Mouse (Mus musculus) midbrain, embryonic 13.5 days (tissue): ENCODE results near the gene Nacad. TPM values are rescaled to one million over a fixed set of nuclear protein-coding genes. Genes with fewer than 3 reads are reported as not detected.

ENCODE experiments used
- ATAC-seq: fragments of 200-750 bp; cut with Nextera tagmentation; 2 replicates; pipeline ENCODE4 v1.8.0; 2017; ENCODE audit warnings: mild to moderate bottlenecking, moderate TSS enrichment, moderate library complexity
- H3K27ac ChIP-seq: fragments of 300-500 bp; sonication (generic); 2 replicates; pipeline ENCODE4 v1.5.1; 2015; ENCODE audit warnings: inconsistent platforms, mild to moderate bottlenecking, moderate library complexity
- H3K27me3 ChIP-seq: fragments of 300-500 bp; sonication (generic); 2 replicates; pipeline ENCODE4 v1.6.1; 2015; ENCODE audit warnings: mild to moderate bottlenecking, inconsistent platforms
- H3K36me3 ChIP-seq: fragments of 300-500 bp; sonication (generic); 2 replicates; pipeline ENCODE4 v1.6.1; 2015; ENCODE audit warnings: mild to moderate bottlenecking, inconsistent platforms
- H3K4me1 ChIP-seq: fragments of 300-500 bp; sonication (generic); replicated peaks from 2 replicates; pipeline ENCODE4 v1.6.1; 2015; ENCODE audit warnings: inconsistent platforms
- H3K4me2 ChIP-seq: fragments of 300-500 bp; sonication (generic); replicated peaks from 2 replicates; pipeline ENCODE4 v1.6.1; 2015; ENCODE audit warnings: moderate library complexity, mild to moderate bottlenecking, inconsistent platforms
- H3K4me3 ChIP-seq: fragments of 300-500 bp; sonication (generic); replicated peaks from 2 replicates; pipeline ENCODE4 v1.5.1; 2015; ENCODE audit warnings: mild to moderate bottlenecking, inconsistent platforms
- H3K9ac ChIP-seq: fragments of 300-500 bp; sonication (generic); replicated peaks from 2 replicates; pipeline ENCODE4 v1.6.1; 2015; ENCODE audit warnings: mild to moderate bottlenecking, inconsistent platforms
- H3K9me3 ChIP-seq: fragments of 300-500 bp; sonication (generic); 2 replicates; pipeline ENCODE4 v1.6.1; 2016; ENCODE audit warnings: mild to moderate bottlenecking, inconsistent platforms
- WGBS: fragments of 180-500 bp; shearing (Covaris S2); methylation state at CpG from one replicate; pipeline ENCODE4 v1.1.7; 2015; 5-methylcytosine and 5-hydroxymethylcytosine counted together
- polyA plus RNA-seq: library from polyadenylated mRNA; unstranded; fragments of >200 nt; fragmentation: Nextera tagmentation; extraction: Ambion mirVana; gene quantifications from 2 replicates; pipeline ENCODE4 v1.2.1, GENCODE M21; 2015

The Nacad gene
- polyA plus RNA-seq, 1 experiment from 2014 or later = 101 TPM

- H3K9ac ChIP-seq = peak overlapping the region; percentile 67
- 13% methylated on average over 16 of the region's 16 CpGs for WGBS
- H3K4me3 ChIP-seq = peak overlapping the region; percentile 58
- H3K27ac ChIP-seq = peak overlapping the region; percentile 85
- ATAC-seq = peak; percentile 44
- no peaks in the 10 kb centered on the region for H3K27me3 ChIP-seq
- H3K4me2 ChIP-seq = peak overlapping the region; percentile 87
- peaks cover 28% of the 10 kb centered on the region for H3K36me3 ChIP-seq
- no peaks in the 10 kb centered on the region for H3K9me3 ChIP-seq
- H3K4me1 ChIP-seq = peaks cover 33% of the 10 kb centered on the region
Measured at GRCm38 (mm10) chr11:6626388-6626772, 20.5 kb upstream of the Nacad start.

DNA sequence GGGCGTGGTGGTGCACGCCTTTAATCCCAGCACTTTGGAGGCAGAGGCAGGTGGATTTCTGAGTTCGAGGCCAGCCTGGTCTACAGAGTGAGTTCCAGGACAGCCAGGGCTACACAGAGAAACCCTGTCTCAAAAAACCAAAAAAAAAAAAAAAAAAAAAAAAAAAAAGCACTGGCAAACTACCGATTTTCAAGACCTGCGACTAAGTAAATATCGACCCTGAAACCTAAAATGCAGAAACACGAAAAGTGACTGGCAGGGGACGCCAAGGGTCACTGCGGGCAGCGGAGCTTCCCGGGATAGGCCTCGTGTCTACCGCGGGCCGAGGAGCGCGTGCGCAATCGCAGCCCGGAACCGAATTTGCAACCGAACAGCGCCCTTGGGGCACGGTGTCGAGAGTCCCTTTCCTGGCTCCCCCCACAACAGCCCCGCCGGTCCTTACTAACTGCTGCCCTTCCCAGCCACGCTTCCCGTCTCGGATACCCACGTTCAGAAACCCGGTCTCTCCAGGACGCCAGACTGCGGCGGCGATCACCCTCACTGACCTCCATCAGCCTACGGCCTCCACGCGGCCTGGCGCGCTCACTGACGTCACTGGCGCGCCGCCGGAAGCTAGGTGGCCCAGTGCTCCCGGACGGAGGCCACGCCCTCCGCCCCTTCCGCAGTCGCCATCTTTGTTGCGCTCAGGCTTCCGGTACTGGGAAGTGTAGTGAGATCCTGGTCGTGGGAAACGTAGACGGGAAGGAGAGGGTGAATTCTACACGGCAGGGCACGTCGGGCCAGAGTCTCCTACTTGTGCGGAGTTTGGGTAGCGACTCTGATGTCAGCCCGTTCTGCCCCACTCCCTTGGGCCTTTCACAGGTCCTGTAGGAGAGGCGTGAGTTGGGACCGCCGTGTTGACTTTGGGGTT lies 19.9 kb upstream of the Nacad start, which contains the start of gene Tbrg4:
TSS of gene Tbrg4 (minus strand) at position 590 of the 910 bp plus-strand sequence.
- Histone ChIP-seq H3K4me3 (peak within 1 kb of the TSS; percentile 58), H3K9ac (peak within 1 kb of the TSS; percentile 67), H3K9me3 (no peaks in the 10 kb centered on the region), H3K4me1 (peaks cover 33% of the 10 kb centered on the region), H3K27ac (peak within 1 kb of the TSS; percentile 85), H3K4me2 (peak within 1 kb of the TSS; percentile 87), H3K36me3 (peaks cover 35% of the 10 kb centered on the region), H3K27me3 (no peaks in the 10 kb centered on the region)
- 0% methylated on average over 65 of the region's 66 CpGs for WGBS
- peak; percentile 94 for ATAC-seq

GRCm38 (mm10) chr11:6624619-6625382 lies 18.9 kb upstream of the Nacad start:
- Histone ChIP-seq H3K27me3 (no peaks in the 10 kb centered on the region), H3K9ac (peak overlapping the region; percentile 67), H3K4me2 (peak overlapping the region; percentile 87), H3K27ac (no peak overlapping the region), H3K9me3 (no peaks in the 10 kb centered on the region), H3K4me3 (peak overlapping the region; percentile 58), H3K4me1 (peaks cover 33% of the 10 kb centered on the region), H3K36me3 (peaks cover 44% of the 10 kb centered on the region)
- WGBS = 73% methylated on average over 14 of the region's 14 CpGs
- no peak for ATAC-seq

DNA sequence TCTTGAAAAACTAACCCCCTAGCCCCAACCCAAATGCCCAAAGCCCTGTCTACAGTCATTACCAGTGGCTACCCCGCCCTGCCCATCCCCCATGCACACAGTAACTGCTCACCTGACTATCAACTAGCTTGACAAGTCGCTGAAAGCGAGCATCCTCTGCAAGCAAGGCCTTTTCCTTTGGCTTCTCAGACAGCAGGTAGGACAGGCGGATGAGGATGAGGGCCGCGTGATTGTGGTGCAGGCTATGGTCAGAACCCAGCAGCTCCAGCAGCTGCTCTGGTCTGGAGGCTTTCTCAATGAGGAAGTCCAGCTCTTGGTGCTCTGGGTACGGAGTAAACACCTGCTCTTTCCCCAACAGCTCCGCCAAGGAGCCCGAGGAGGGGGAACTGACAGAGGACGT lies 17.9 kb upstream of the Nacad start:
- H3K36me3 ChIP-seq = peaks cover 55% of the 10 kb centered on the region
- no peak overlapping the region for H3K4me2 ChIP-seq
- no peak overlapping the region for H3K4me3 ChIP-seq
- no peaks in the 10 kb centered on the region for H3K27me3 ChIP-seq
- no peak overlapping the region for H3K9ac ChIP-seq
- no peak overlapping the region for H3K27ac ChIP-seq
- 95% methylated on average over 10 of the region's 10 CpGs for WGBS
- H3K4me1 ChIP-seq = peaks cover 33% of the 10 kb centered on the region
- ATAC-seq = no peak
- no peaks in the 10 kb centered on the region for H3K9me3 ChIP-seq

- H3K36me3 ChIP-seq = peaks cover 87% of the 10 kb centered on the region
- H3K9me3 ChIP-seq = no peaks in the 10 kb centered on the region
- no peak overlapping the region for H3K9ac ChIP-seq
- no peak overlapping the region for H3K27ac ChIP-seq
- no peaks in the 10 kb centered on the region for H3K4me1 ChIP-seq
- no peak overlapping the region for H3K4me2 ChIP-seq
- H3K4me3 ChIP-seq = no peak overlapping the region
- WGBS = 92% methylated on average over 12 of the region's 12 CpGs
- H3K27me3 ChIP-seq = no peaks in the 10 kb centered on the region
- ATAC-seq = no peak
Measured at GRCm38 (mm10) chr11:6615250-6616205, 9.7 kb upstream of the Nacad start.

DNA sequence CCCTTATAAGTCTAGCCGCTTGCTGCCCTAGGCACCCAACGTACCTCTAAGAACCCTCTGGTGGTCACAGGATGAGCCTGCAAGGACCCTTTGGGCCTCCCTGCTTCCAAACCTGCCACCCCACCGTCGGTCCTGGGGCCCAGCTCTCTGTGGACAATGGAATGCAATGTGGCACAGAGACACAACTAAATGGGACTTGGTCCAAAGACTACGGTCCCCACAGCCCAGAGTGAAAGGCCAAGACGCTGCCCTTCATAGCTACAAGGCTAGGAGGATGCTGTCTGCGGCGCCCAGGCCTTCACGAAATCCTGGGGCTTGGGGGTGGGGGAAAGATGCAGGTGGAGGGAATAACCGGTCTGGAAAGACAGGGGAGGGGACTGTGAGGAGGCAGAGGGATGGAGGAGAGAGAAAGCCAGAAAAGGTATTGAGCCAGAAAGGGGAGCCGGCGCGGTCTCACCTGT lies 802 bp downstream of the Nacad start:
- H3K36me3 ChIP-seq = peaks cover 28% of the 10 kb centered on the region
- 7% methylated on average over 12 of the region's 13 CpGs for WGBS
- peak overlapping the region; percentile 100 for H3K27ac ChIP-seq
- peak overlapping the region; percentile 69 for H3K4me3 ChIP-seq
- H3K4me1 ChIP-seq = peaks cover 66% of the 10 kb centered on the region
- H3K9ac ChIP-seq = peak overlapping the region; percentile 89
- no peaks in the 10 kb centered on the region for H3K27me3 ChIP-seq
- H3K4me2 ChIP-seq = peak overlapping the region; percentile 92
- H3K9me3 ChIP-seq = no peaks in the 10 kb centered on the region
- ATAC-seq = 0 out of 2 replicates have a peak, but pooled peaks have one; percentile 0

- Histone ChIP-seq H3K4me2 (peak overlapping the region; percentile 92), H3K4me1 (peaks cover 70% of the 10 kb centered on the region), H3K27ac (peak overlapping the region; percentile 100), H3K9me3 (no peaks in the 10 kb centered on the region), H3K27me3 (no peaks in the 10 kb centered on the region), H3K36me3 (peaks cover 32% of the 10 kb centered on the region), H3K4me3 (peak overlapping the region; percentile 69), H3K9ac (peak overlapping the region; percentile 89)
- ATAC-seq = no peak
Measured at GRCm38 (mm10) chr11:6604604-6604936, 1.3 kb downstream of the Nacad start.

DNA sequence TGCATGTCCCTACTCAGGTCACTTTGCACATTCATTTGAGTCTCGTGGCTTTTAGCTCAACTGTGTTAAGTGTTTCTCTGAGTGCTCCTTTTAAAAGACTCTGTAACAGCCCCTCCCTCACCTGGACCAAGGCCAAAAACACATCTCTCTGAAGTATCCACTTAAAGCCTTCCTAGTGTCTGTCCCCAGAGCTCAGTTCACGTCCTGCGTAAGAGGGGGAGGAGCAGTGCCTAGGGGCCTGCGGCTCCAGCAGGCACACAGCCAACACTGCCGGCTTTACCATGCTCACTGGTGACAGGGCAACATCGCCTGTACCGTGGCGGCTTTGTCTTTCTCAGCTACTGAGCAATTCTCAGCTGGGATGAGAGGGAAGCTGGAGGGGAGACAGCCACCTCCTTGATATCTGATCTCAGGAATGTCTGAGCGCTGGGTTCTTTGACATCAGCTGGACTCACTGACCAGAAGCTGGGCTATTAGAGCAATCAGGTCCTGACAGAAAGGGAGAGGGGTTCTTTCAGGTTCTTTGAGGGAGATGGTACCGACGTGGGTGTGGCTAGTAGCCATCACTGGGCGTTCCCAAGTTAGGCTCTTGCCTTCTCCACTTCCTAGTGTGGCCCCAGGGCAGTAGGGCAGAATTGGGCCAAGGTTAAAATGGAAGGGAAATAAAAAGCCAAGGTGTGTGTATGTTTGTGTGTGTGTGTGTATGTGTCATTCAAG lies 1.8 kb downstream of the Nacad start:
- Histone ChIP-seq H3K36me3 (peaks cover 32% of the 10 kb centered on the region), H3K4me3 (peak overlapping the region; percentile 69), H3K4me1 (peaks cover 76% of the 10 kb centered on the region), H3K27ac (peak overlapping the region; percentile 100), H3K4me2 (peak overlapping the region; percentile 92), H3K9ac (peak overlapping the region; percentile 89), H3K9me3 (no peaks in the 10 kb centered on the region), H3K27me3 (no peaks in the 10 kb centered on the region)
- WGBS = 18% methylated on average over 12 of the region's 12 CpGs
- peak; percentile 32 for ATAC-seq

DNA sequence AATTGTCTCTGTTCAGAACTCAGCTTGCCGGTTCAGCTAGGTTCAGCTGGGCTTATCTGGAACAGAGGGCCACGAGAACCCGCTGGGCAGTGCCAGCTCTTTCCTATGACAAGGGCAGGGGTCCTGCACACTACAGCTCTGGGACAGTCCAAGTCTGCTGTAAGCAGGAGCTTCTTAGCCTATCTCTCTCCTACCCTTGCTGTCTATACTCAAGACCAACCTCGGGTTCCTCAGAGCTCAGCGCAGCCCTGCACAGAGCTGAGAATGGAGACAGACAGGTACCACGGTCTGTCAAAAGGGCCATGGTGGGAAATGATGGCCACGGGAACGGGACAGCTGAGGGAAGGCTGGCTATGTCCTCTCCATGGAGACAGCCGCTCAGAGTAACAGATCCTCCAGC lies 2.6 kb downstream of the Nacad start:
- no peak for ATAC-seq
- no peaks in the 10 kb centered on the region for H3K9me3 ChIP-seq
- peak overlapping the region; percentile 89 for H3K9ac ChIP-seq
- peak overlapping the region; percentile 92 for H3K4me2 ChIP-seq
- H3K36me3 ChIP-seq = peaks cover 33% of the 10 kb centered on the region
- H3K4me1 ChIP-seq = peaks cover 84% of the 10 kb centered on the region
- peak overlapping the region; percentile 69 for H3K4me3 ChIP-seq
- H3K27ac ChIP-seq = peak overlapping the region; percentile 100
- H3K27me3 ChIP-seq = no peaks in the 10 kb centered on the region
- 84% methylated on average over 9 of the region's 9 CpGs for WGBS

GRCm38 (mm10) chr11:6602662-6603061 lies 3.2 kb downstream of the Nacad start:
- Histone ChIP-seq H3K4me3 (peak overlapping the region; percentile 69; the same call in 1 of the 2 replicates), H3K27ac (no peak overlapping the region)
- ATAC-seq = no peak

More at GRCm38 (mm10) chr11:6602662-6603061, 3.2 kb downstream of the Nacad start:
- Histone ChIP-seq H3K9me3 (no peaks in the 10 kb centered on the region), H3K36me3 (peaks cover 39% of the 10 kb centered on the region), H3K27me3 (no peaks in the 10 kb centered on the region), H3K4me2 (peak overlapping the region; percentile 92), H3K9ac (peak overlapping the region; percentile 89), H3K4me1 (peaks cover 89% of the 10 kb centered on the region)
- WGBS = 78% methylated on average over 9 of the region's 9 CpGs
